Mouse (Mus musculus) heart, adult 8-10 months (tissue): ENCODE measurements at regions not wholly inside any gene's neighbourhood (a gene's known extent, or its start where the extent isn't known, plus 50 kb on each side); places are given as distances from the start of the nearest gene placed in this dataset.

Source experiments
- DNase-seq: peaks from one replicate; pipeline ENCODE4 v3.0.0; 2022; ENCODE audit warnings: low spot score

- no peak for DNase-seq
Observed at GRCm38 (mm10) chr14:9338220-9338619, 672.2 kb upstream of the 4930452B06Rik start.

- DNase-seq: no peak
Observed at GRCm38 (mm10) chr14:9337107-9337506, 671.1 kb upstream of the 4930452B06Rik start.

GRCm38 (mm10) chr14:9331593-9331992 lies 665.6 kb upstream of the 4930452B06Rik start:
- no peak for DNase-seq

GRCm38 (mm10) chr14:9330767-9331166 lies 664.7 kb upstream of the 4930452B06Rik start:
- no peak for DNase-seq

- DNase-seq: no peak
Observed at GRCm38 (mm10) chr14:9329839-9330485, 663.9 kb upstream of the 4930452B06Rik start.

GRCm38 (mm10) chr14:9327344-9327743 lies 661.3 kb upstream of the 4930452B06Rik start:
- DNase-seq: no peak

- no peak for DNase-seq
Observed at GRCm38 (mm10) chr14:9319842-9320241, 653.8 kb upstream of the 4930452B06Rik start.

- no peak for DNase-seq
Observed at GRCm38 (mm10) chr14:9318796-9319465, 652.9 kb upstream of the 4930452B06Rik start.

GRCm38 (mm10) chr14:9315224-9315623 lies 649.2 kb upstream of the 4930452B06Rik start:
- DNase-seq: no peak

GRCm38 (mm10) chr14:9296145-9296544 lies 630.1 kb upstream of the 4930452B06Rik start:
- DNase-seq: no peak

GRCm38 (mm10) chr14:9294555-9294954 lies 628.5 kb upstream of the 4930452B06Rik start:
- no peak for DNase-seq

GRCm38 (mm10) chr14:9288103-9288502 lies 622.1 kb upstream of the 4930452B06Rik start:
- DNase-seq: no peak

GRCm38 (mm10) chr14:9285606-9286002 lies 619.6 kb upstream of the 4930452B06Rik start:
- DNase-seq: no peak

GRCm38 (mm10) chr14:9284976-9285605 lies 619.1 kb upstream of the 4930452B06Rik start:
- DNase-seq: no peak

GRCm38 (mm10) chr14:9267282-9268091 lies 601.4 kb upstream of the 4930452B06Rik start:
- no peak for DNase-seq

- DNase-seq: no peak
Observed at GRCm38 (mm10) chr14:9252017-9252416, 586.0 kb upstream of the 4930452B06Rik start.

GRCm38 (mm10) chr14:9245266-9245665 lies 579.2 kb upstream of the 4930452B06Rik start:
- DNase-seq: no peak

GRCm38 (mm10) chr14:9243336-9243735 lies 577.3 kb upstream of the 4930452B06Rik start:
- DNase-seq: no peak

GRCm38 (mm10) chr14:9242118-9242517 lies 576.1 kb upstream of the 4930452B06Rik start:
- DNase-seq: no peak

GRCm38 (mm10) chr14:9227670-9228069 lies 561.6 kb upstream of the 4930452B06Rik start:
- no peak for DNase-seq

- DNase-seq: no peak
Observed at GRCm38 (mm10) chr14:9200246-9200645, 534.2 kb upstream of the 4930452B06Rik start.
